Mouse (Mus musculus) CH12.LX (cell line): Measurements from ENCODE around the gene Sart3. TPM values are rescaled to one million over a fixed set of nuclear protein-coding genes. Genes with fewer than 3 reads are reported as not detected.
A peak's percentile ranks its signal among the peaks of the same experiment; 100 is the strongest.

Source experiments
- DNase-seq: peaks from one replicate; pipeline ENCODE4 v3.0.0-alpha.2; 2013; ENCODE audit errors: extremely low read depth
- H3K27ac ChIP-seq: 2 replicates; pipeline ENCODE4 v1.5.1; 2012; ENCODE audit warnings: low read depth, mild to moderate bottlenecking, control low read depth, moderate library complexity; ENCODE audit not compliant: insufficient read depth
- H3K27me3 ChIP-seq: replicated peaks from 2 replicates; pipeline ENCODE3; 2012; ENCODE audit warnings: inconsistent platforms
- H3K36me3 ChIP-seq, 2 experiments: replicated peaks in 1 of 2; 2 replicates each; pipeline versions ENCODE3 to v1.6.1; 2012; ENCODE audit warnings: inconsistent platforms in 1 of 2, low read length in 1 of 2, mild to moderate bottlenecking in 1 of 2, mixed read lengths in 1 of 2, moderate library complexity in 1 of 2; ENCODE audit not compliant: control insufficient read depth in 1 of 2, insufficient read depth in 1 of 2
- H3K4me1 ChIP-seq, 2 experiments: 2 replicates each; pipeline ENCODE4 v1.6.1; 2012; ENCODE audit warnings: inconsistent platforms in 1 of 2, moderate library complexity in 1 of 2; ENCODE audit not compliant: insufficient read depth in 2 of 2, control insufficient read depth in 1 of 2
- H3K4me2 ChIP-seq: 2 replicates; pipeline ENCODE4 v1.6.1; 2012; ENCODE audit warnings: low read depth, mild to moderate bottlenecking, control low read depth; ENCODE audit not compliant: poor library complexity, insufficient read depth, severe bottlenecking
- H3K4me3 ChIP-seq, 3 experiments: fragments of 150-350 bp in 1 of 3; sonication (generic) in 1 of 3; replicated peaks in 1 of 3; 2 replicates each; pipeline versions ENCODE3 to v1.5.1; 2011 to 2012; ENCODE audit warnings: low read depth in 2 of 3, low read length in 2 of 3, mild to moderate bottlenecking in 2 of 3, moderate library complexity in 2 of 3, control low read depth in 1 of 3, improper control_type of control experiment in 1 of 3, inconsistent platforms in 1 of 3, mixed read lengths in 1 of 3; ENCODE audit not compliant: poor library complexity in 1 of 3
- H3K79me2 ChIP-seq: replicated peaks from 2 replicates; pipeline ENCODE4 v1.6.1; 2012; ENCODE audit warnings: mild to moderate bottlenecking, moderate library complexity; ENCODE audit not compliant: control insufficient read depth, poor library complexity, insufficient read depth, severe bottlenecking; ENCODE audit errors: extremely low read depth
- H3K9ac ChIP-seq: 2 replicates; pipeline ENCODE4 v1.6.1; 2012; ENCODE audit warnings: low read depth, mild to moderate bottlenecking, control low read depth, moderate library complexity; ENCODE audit not compliant: insufficient read depth
- H3K9me3 ChIP-seq: replicated peaks from 2 replicates; pipeline ENCODE3; 2012; ENCODE audit warnings: low read length, inconsistent platforms, mixed read lengths
- BHLHE40 ChIP-seq: IDR thresholded peaks from 2 replicates; pipeline ENCODE4 v1.6.1; 2011; ENCODE audit warnings: mild to moderate bottlenecking, low read depth, low read length, improper control_type of control experiment
- CHD2 ChIP-seq: IDR thresholded peaks from 2 replicates; pipeline ENCODE4 v1.6.1; 2011; ENCODE audit warnings: low read length, improper control_type of control experiment
- CTCF ChIP-seq, 2 experiments: IDR thresholded peaks in 1 of 2; conservative IDR thresholded peaks in 1 of 2; 2 replicates each; pipeline ENCODE4 v1.5.1; 2011 to 2012; ENCODE audit warnings: low read depth in 2 of 2, low read length in 2 of 2, improper control_type of control experiment in 1 of 2, inconsistent platforms in 1 of 2, mild to moderate bottlenecking in 1 of 2, moderate library complexity in 1 of 2
- E2F4 ChIP-seq: IDR thresholded peaks from 2 replicates; pipeline ENCODE4 v1.6.1; 2011; ENCODE audit warnings: low read depth, low read length, improper control_type of control experiment; ENCODE audit not compliant: insufficient replicate concordance
- ELF1 ChIP-seq: IDR thresholded peaks from 2 replicates; pipeline ENCODE4 v1.6.1; 2014; ENCODE audit warnings: low read depth, mild to moderate bottlenecking, inconsistent platforms, low read length, improper control_type of control experiment
- ETS1 ChIP-seq: conservative IDR thresholded peaks from 2 replicates; pipeline ENCODE4 v1.6.1; 2012; ENCODE audit warnings: low read depth, mild to moderate bottlenecking, inconsistent platforms, low read length, improper control_type of control experiment, moderate library complexity
- GABPA ChIP-seq: IDR thresholded peaks from 2 replicates; pipeline ENCODE4 v1.6.1; 2012; ENCODE audit warnings: low read depth, low read length, improper control_type of control experiment, inconsistent platforms; ENCODE audit not compliant: insufficient replicate concordance
- HCFC1 ChIP-seq: IDR thresholded peaks from 2 replicates; pipeline ENCODE4 v1.6.1; 2012; ENCODE audit warnings: low read depth, mild to moderate bottlenecking, inconsistent platforms, low read length, improper control_type of control experiment
- IRF4 ChIP-seq: IDR thresholded peaks from 2 replicates; pipeline ENCODE4 v1.6.1; 2014; ENCODE audit warnings: low read depth, mild to moderate bottlenecking, inconsistent platforms, low read length, improper control_type of control experiment
- KAT2A ChIP-seq: IDR thresholded peaks from 2 replicates; pipeline ENCODE4 v1.6.1; 2012; ENCODE audit warnings: low read length, improper control_type of control experiment, inconsistent platforms; ENCODE audit not compliant: insufficient replicate concordance
- MAX ChIP-seq: IDR thresholded peaks from 2 replicates; pipeline ENCODE4 v1.6.1; 2011; ENCODE audit warnings: low read length, improper control_type of control experiment
- MEF2A ChIP-seq: IDR thresholded peaks from 2 replicates; pipeline ENCODE4 v1.6.1; 2014; ENCODE audit warnings: low read depth, mild to moderate bottlenecking, inconsistent platforms, low read length, improper control_type of control experiment, borderline replicate concordance
- MXI1 ChIP-seq: IDR thresholded peaks from 2 replicates; pipeline ENCODE4 v1.6.1; 2011; ENCODE audit warnings: mild to moderate bottlenecking, low read depth, low read length, improper control_type of control experiment
- MYC ChIP-seq: IDR thresholded peaks from 2 replicates; pipeline ENCODE4 v1.6.1; 2011; ENCODE audit warnings: low read depth, mild to moderate bottlenecking, improper control_type of control experiment, low read length
- NELFE ChIP-seq: IDR thresholded peaks from 2 replicates; pipeline ENCODE4 v1.6.1; 2011; ENCODE audit warnings: low read depth, low read length, improper control_type of control experiment
- NRF1 ChIP-seq: IDR thresholded peaks from 2 replicates; pipeline ENCODE4 v1.6.1; 2014; ENCODE audit warnings: low read depth, mild to moderate bottlenecking, inconsistent platforms, low read length, improper control_type of control experiment, moderate library complexity
- PAX5 ChIP-seq: IDR thresholded peaks from 2 replicates; pipeline ENCODE4 v1.6.1; 2012; ENCODE audit warnings: low read length, inconsistent platforms, mixed read lengths
- POLR2A ChIP-seq: IDR thresholded peaks from 2 replicates; pipeline ENCODE4 v1.6.1; 2011; ENCODE audit warnings: low read depth, mild to moderate bottlenecking, improper control_type of control experiment, low read length
- RCOR1 ChIP-seq: conservative IDR thresholded peaks from 2 replicates; pipeline ENCODE4 v1.6.1; 2012; ENCODE audit warnings: low read depth, mild to moderate bottlenecking, inconsistent platforms, low read length, improper control_type of control experiment
- SIN3A ChIP-seq: IDR thresholded peaks from 2 replicates; pipeline ENCODE4 v1.6.1; 2012; ENCODE audit warnings: low read length, improper control_type of control experiment, inconsistent platforms
- SMC3 ChIP-seq: IDR thresholded peaks from 2 replicates; pipeline ENCODE4 v1.6.1; 2011; ENCODE audit warnings: low read depth, low read length, improper control_type of control experiment
- TBP ChIP-seq: conservative IDR thresholded peaks from 2 replicates; pipeline ENCODE4 v1.6.1; 2011; ENCODE audit warnings: low read depth, low read length, improper control_type of control experiment
- TCF12 ChIP-seq: IDR thresholded peaks from 2 replicates; pipeline ENCODE4 v1.6.1; 2014; ENCODE audit warnings: low read depth, mild to moderate bottlenecking, inconsistent platforms, low read length, improper control_type of control experiment
- UBTF ChIP-seq: IDR thresholded peaks from 2 replicates; pipeline ENCODE4 v1.6.1; 2012; ENCODE audit warnings: low read depth, mild to moderate bottlenecking, inconsistent platforms, low read length, improper control_type of control experiment, moderate library complexity
- USF2 ChIP-seq: conservative IDR thresholded peaks from 2 replicates; pipeline ENCODE4 v1.6.1; 2011; ENCODE audit warnings: low read depth, low read length, improper control_type of control experiment
- ZC3H11A ChIP-seq: IDR thresholded peaks from 2 replicates; pipeline ENCODE4 v1.6.1; 2012; ENCODE audit warnings: low read depth, mild to moderate bottlenecking, inconsistent platforms, low read length, improper control_type of control experiment
- ZMIZ1 ChIP-seq: IDR thresholded peaks from 2 replicates; pipeline ENCODE4 v1.6.1; 2012; ENCODE audit warnings: low read depth, mild to moderate bottlenecking, inconsistent platforms, low read length, improper control_type of control experiment
- ZNF384 ChIP-seq: IDR thresholded peaks from 2 replicates; pipeline ENCODE4 v1.6.1; 2012; ENCODE audit warnings: low read depth, low read length, improper control_type of control experiment, inconsistent platforms
- dilution Hi-C: fragments of 300-500 bp; cut with MboI; formaldehyde crosslinking; loops from 2 replicates; pipeline ENCODE4 v1.14.3; 2020; ENCODE audit warnings: low sequenced_read_pairs; ENCODE audit not compliant: extremely low pct_unique_long_range_greater_than_20kb, extremely low pct_ligation_motif_present
- in situ Hi-C: fragments of 300-500 bp; cut with MboI; formaldehyde crosslinking; loops from 3 replicates; pipeline ENCODE4 v1.14.3; 2019; ENCODE audit warnings: low sequenced_read_pairs, low pct_ligation_motif_present, low pct_unique_long_range_greater_than_20kb, mixed read lengths
- polyA plus RNA-seq: library from polyadenylated mRNA; unstranded; fragments of >175 nt; gene quantifications from 2 replicates; pipeline ENCODE4 v1.2.1, GENCODE M21; 2012; ENCODE audit warnings: low read depth; ENCODE audit not compliant: insufficient read length
- total RNA-seq, 2 experiments: library from RNA; depleted of rRNA; stranded (reverse); fragments of 300-350 nt in 1 of 2; fragments of >200 nt in 1 of 2; gene quantifications; 2 replicates each; pipeline ENCODE4 v1.2.3; 2012 to 2014

Sart3 gene
- 66.1 and 67.0 TPM in 2 replicates for total RNA-seq (2012; rRNA removed)
- total RNA-seq (2014; rRNA removed), result 27.2 and 28.8 TPM in 2 replicates
- polyA plus RNA-seq, result 104 and 113 TPM in 2 replicates

DNA sequence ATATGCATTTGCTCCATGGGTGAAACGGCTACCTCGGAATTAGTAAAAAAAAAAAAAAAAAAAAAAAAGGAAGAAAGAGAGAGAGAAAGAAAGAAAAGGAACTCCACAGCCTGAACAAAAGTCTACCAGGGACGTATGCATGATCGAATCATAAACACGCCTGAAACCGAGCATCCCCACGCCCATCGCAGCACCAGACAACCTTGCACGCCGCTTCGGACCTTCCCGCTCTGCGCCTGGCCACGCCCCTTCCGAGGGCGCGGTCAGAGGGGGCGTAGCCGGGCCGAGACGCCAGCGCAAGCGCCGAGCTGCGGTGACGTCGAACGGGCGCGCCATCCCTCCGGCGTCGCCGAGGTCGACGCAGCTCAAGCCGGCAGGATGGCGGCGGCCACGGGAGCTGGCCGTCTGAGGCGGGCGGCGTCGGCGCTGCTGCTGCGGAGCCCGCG is at the start of gene Sart3, which contains the start of gene Iscu:
TSS of gene Sart3 (minus strand) at position 61 of the 446 bp plus-strand sequence.
TSS of gene Iscu (plus strand) at position 299 of the 446 bp plus-strand sequence.
- H3K79me2 ChIP-seq, result peaks cover 53% of the 10 kb centered on the region
- peaks cover 42 to 67% of the 10 kb centered on the region in 2 experiments for H3K4me1 ChIP-seq
- H3K9ac ChIP-seq, result peak within 1 kb of the TSS; percentile 92
- H3K4me3 ChIP-seq, result peak within 1 kb of the TSS; percentile 98 to 100 (median 98)
- dilution Hi-C loops, result no loop called here
- no peaks in the 10 kb centered on the region for H3K27me3 ChIP-seq
- no peaks in the 10 kb centered on the region for H3K9me3 ChIP-seq
- peak; percentile 4; the same call in 1 of the 2 replicates for TF ChIP-seq USF2
- TF ChIP-seq CTCF (conservative IDR thresholded peaks at IDR 0.05 in 1 of 2, IDR thresholded peaks at IDR 0.05 in 1 of 2; ENCODE audit: low read depth in 2 of 2, low read length in 2 of 2), result no peak
- no peak for TF ChIP-seq PAX5
- TF ChIP-seq UBTF, result peak; percentile 57; the same call in 1 of the 2 replicates
- TF ChIP-seq MAX, result peak; percentile 98
- no peak; the same call in none of the 2 replicates for TF ChIP-seq SIN3A
- peak; percentile 56 for TF ChIP-seq ETS1
- TF ChIP-seq CHD2, result no peak
- no peak for TF ChIP-seq ZC3H11A
- TF ChIP-seq BHLHE40, result peak; percentile 50; the same call in 1 of the 2 replicates
- TF ChIP-seq IRF4, result peak; percentile 55; the same call in 1 of the 2 replicates
- TF ChIP-seq SMC3, result no peak
- TF ChIP-seq TCF12, result peak; percentile 77
- peak; percentile 56 for TF ChIP-seq ZMIZ1
- TF ChIP-seq POLR2A, result peak; percentile 74
- peak; percentile 98 for TF ChIP-seq MXI1
- peak; percentile 73 for TF ChIP-seq ELF1
- TF ChIP-seq E2F4, result peak; percentile 93; the same call in 1 of the 2 replicates
- peak; percentile 69 for TF ChIP-seq MEF2A
- TF ChIP-seq GABPA, result peak; percentile 32; the same call in 1 of the 2 replicates
- TF ChIP-seq NRF1, result peak; percentile 92
- TF ChIP-seq TBP, result peak; percentile 61; the same call in 1 of the 2 replicates
- TF ChIP-seq MYC, result peak; percentile 77; the same call in 1 of the 2 replicates
- peak; percentile 86 for TF ChIP-seq HCFC1
- peak; percentile 83 for TF ChIP-seq ZNF384
- TF ChIP-seq KAT2A, result peak; percentile 79; the same call in 1 of the 2 replicates
- peak; percentile 39; the same call in 1 of the 2 replicates for TF ChIP-seq NELFE
- no peak for TF ChIP-seq RCOR1
- H3K27ac ChIP-seq, result peak within 1 kb of the TSS; percentile 82
- in situ Hi-C loops, result loop anchor here (10.0 kb wide), 1 partner anchor 62 kb away; the partner anchor contains the start of gene Selplg
- peaks cover 38 to 50% of the 10 kb centered on the region in 2 experiments for H3K36me3 ChIP-seq
- peak; percentile 92 for DNase-seq
- peak within 1 kb of the TSS; percentile 99 for H3K4me2 ChIP-seq
